In the genomic region with DNA sequence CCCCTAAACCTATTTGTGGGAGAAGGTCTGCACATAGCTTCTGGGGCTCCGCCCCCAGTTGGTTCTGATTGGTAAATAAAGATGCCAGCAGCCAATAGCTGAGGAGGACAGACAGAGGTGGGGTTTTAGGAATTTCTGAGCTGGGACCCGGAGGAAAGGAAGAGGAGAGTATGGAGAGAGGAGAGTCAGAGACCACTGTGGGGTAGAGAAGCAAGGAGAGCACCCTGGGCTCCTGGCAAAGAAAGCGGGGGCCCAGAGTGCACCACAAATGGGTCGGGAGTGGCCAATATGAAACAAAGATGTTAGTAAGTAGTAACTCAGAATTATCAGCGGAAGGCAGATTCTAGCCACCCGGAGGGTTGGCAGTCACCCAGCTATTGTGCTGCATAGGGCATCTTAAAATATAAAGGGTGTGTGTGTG, we compare ENCODE assay signal across 9 mouse cellular contexts. TPM values are rescaled to one million over a fixed set of nuclear protein-coding genes. Genes with fewer than 3 reads are reported as not detected.
DNase-seq lines count a peak whose midpoint lies in the region; ATAC-seq lines count a peak whose summit lies in the region.
"Had no signal": no experiment of that assay in that cellular context is flagged by ENCODE, and none has a peak within 500 bp of the region (broad histone marks: within the 10 kb centered on the region; RNA-seq: fewer than 3 reads in every experiment).

No protein-coding gene starts in this region.

- 28% methylated on average over 6 of the region's 6 CpGs for WGBS in kidney, embryonic 15.5 days
- 30% methylated on average over 6 of the region's 6 CpGs for WGBS in embryonic facial prominence, embryonic 11.5 days
- WGBS in intestine, embryonic 16.5 days, result 28% methylated on average over 6 of the region's 6 CpGs

- H3K9ac ChIP-seq in kidney, embryonic 15.5 days, result no peak overlapping the region
- no peak overlapping the region for H3K9ac ChIP-seq in embryonic facial prominence, embryonic 11.5 days (replicated peaks; ENCODE audit: low read length)
- peak overlapping the region; percentile 46 for H3K9ac ChIP-seq in intestine, embryonic 16.5 days (ENCODE audit: low read depth, low read length)

- no peaks in the 10 kb centered on the region for H3K27me3 ChIP-seq in kidney, embryonic 15.5 days
- H3K27me3 ChIP-seq in embryonic facial prominence, embryonic 11.5 days (ENCODE audit: control insufficient read depth, insufficient read depth, low read length), result no peaks in the 10 kb centered on the region
- H3K27me3 ChIP-seq in intestine, embryonic 16.5 days (replicated peaks; ENCODE audit: control insufficient read depth, insufficient read depth, low read length), result no peaks in the 10 kb centered on the region

- peak overlapping the region; percentile 44 for H3K4me3 ChIP-seq in kidney, embryonic 15.5 days (replicated peaks)
- H3K4me3 ChIP-seq in embryonic facial prominence, embryonic 11.5 days (ENCODE audit: low read depth, low read length), result peak overlapping the region; percentile 23; the same call in 1 of the 2 replicates
- H3K4me3 ChIP-seq in intestine, embryonic 16.5 days (ENCODE audit: low read length), result peak overlapping the region; percentile 39
- H3K4me3 ChIP-seq: megakaryocyte, embryonic 14.5 days had no signal

- peaks cover 20% of the 10 kb centered on the region for H3K4me1 ChIP-seq in kidney, embryonic 15.5 days
- no peaks in the 10 kb centered on the region; the same call in 1 of the 2 replicates for H3K4me1 ChIP-seq in embryonic facial prominence, embryonic 11.5 days (ENCODE audit: control insufficient read depth, insufficient read depth, low read length)
- H3K4me1 ChIP-seq in intestine, embryonic 16.5 days (ENCODE audit: control insufficient read depth, insufficient read depth, low read length), result peaks cover 6% of the 10 kb centered on the region; the same call in 1 of the 2 replicates

- H3K4me2 ChIP-seq in kidney, embryonic 15.5 days, result peak overlapping the region; percentile 58
- 0 out of 2 replicates have a peak overlapping the region, but pooled peaks have one; percentile 1 for H3K4me2 ChIP-seq in embryonic facial prominence, embryonic 11.5 days (ENCODE audit: low read depth, low read length)
- H3K4me2 ChIP-seq in intestine, embryonic 16.5 days (ENCODE audit: low read depth, low read length), result peak overlapping the region; percentile 48

- no peak for DNase-seq in kidney, adult 8-10 months
- DNase-seq in WW6 (ENCODE audit: low read depth, low spot score), result peak; percentile 46
- peak; percentile 60 for DNase-seq in embryonic facial prominence, embryonic 11.5 days (ENCODE audit: low spot score)
- no peak for DNase-seq in gastrocnemius, postnatal 10 days
- DNase-seq in adrenal gland, postnatal 25 days, result no peak

- no peak for ATAC-seq in kidney, embryonic 15.5 days (replicated peaks; ENCODE audit: low FRiP score)
- ATAC-seq in embryonic facial prominence, embryonic 11.5 days (replicated peaks; ENCODE audit: insufficient number of reproducible peaks, low FRiP score, low TSS enrichment, low read depth), result no peak; the same call in 1 of the 2 replicates
- no peak for ATAC-seq in intestine, embryonic 16.5 days
- ATAC-seq in megakaryocyte-erythroid progenitor cell, adult 5-6 weeks (replicated peaks; ENCODE audit: low FRiP score, low TSS enrichment, poor library complexity, severe bottlenecking), result peak; percentile 69

- H3K27ac ChIP-seq in kidney, embryonic 15.5 days, result 0 out of 2 replicates have a peak overlapping the region, but pooled peaks have one; percentile 37
- no peak overlapping the region for H3K27ac ChIP-seq in embryonic facial prominence, embryonic 11.5 days (replicated peaks; ENCODE audit: low read depth, low read length)
- H3K27ac ChIP-seq in intestine, embryonic 16.5 days (ENCODE audit: low read length), result no peak overlapping the region

- H3K9me3 ChIP-seq in kidney, embryonic 15.5 days (replicated peaks), result no peaks in the 10 kb centered on the region
- no peaks in the 10 kb centered on the region for H3K9me3 ChIP-seq in embryonic facial prominence, embryonic 11.5 days (replicated peaks; ENCODE audit: control insufficient read depth, low read length)
- H3K9me3 ChIP-seq in intestine, embryonic 16.5 days (ENCODE audit: control insufficient read depth, low read length), result no peaks in the 10 kb centered on the region
- H3K9me3 ChIP-seq: megakaryocyte, embryonic 14.5 days had no signal

- no peaks in the 10 kb centered on the region for H3K36me3 ChIP-seq in kidney, embryonic 15.5 days
- H3K36me3 ChIP-seq in embryonic facial prominence, embryonic 11.5 days (replicated peaks; ENCODE audit: control insufficient read depth, insufficient read depth, low read depth, low read length), result no peaks in the 10 kb centered on the region
- H3K36me3 ChIP-seq in intestine, embryonic 16.5 days (ENCODE audit: control insufficient read depth, insufficient read depth, low read length), result no peaks in the 10 kb centered on the region

RNA-seq across cellular contexts. Expression of gene Cebpzos, which starts 3.4 kb away (rescaled TPM):
- 98.7 and 111 TPM in 2 replicates for polyA plus RNA-seq in kidney, embryonic 15.5 days (2015; fragmentation: Nextera tagmentation; extraction: Ambion mirVana)
- 106 and 123 TPM in 2 replicates for polyA plus RNA-seq in embryonic facial prominence, embryonic 11.5 days (2014; fragmentation: Nextera tagmentation; extraction: Ambion mirVana)
- polyA plus RNA-seq in intestine, embryonic 16.5 days (2015; fragmentation: Nextera tagmentation; extraction: Ambion mirVana), result 120 and 124 TPM in 2 replicates
- 33.7 and 46.9 TPM in 2 replicates for total RNA-seq in megakaryocyte-erythroid progenitor cell, adult 5-6 weeks (2014; fragmentation: Nextera tagmentation)
- total RNA-seq in megakaryocyte-erythroid progenitor cell, adult 5-6 weeks (2017), result 52.9 and 97.9 TPM in 2 replicates
- 10 to 100 TPM; 56.3 to 65.8 TPM for total RNA-seq in gastrocnemius, postnatal 10 days (2021)
- total RNA-seq in adrenal gland, postnatal 25 days (2021), result 28.9 and 43.5 TPM in 2 replicates

RNA-seq across cellular contexts. Expression of gene Sult6b1, which starts 6.1 kb away (rescaled TPM):
- 0.10 TPM in 1 of 2 replicates, not detected in the other for polyA plus RNA-seq in kidney, embryonic 15.5 days (2015; fragmentation: Nextera tagmentation; extraction: Ambion mirVana)
- 0.15 and 0.45 TPM in 2 replicates for polyA plus RNA-seq in embryonic facial prominence, embryonic 11.5 days (2014; fragmentation: Nextera tagmentation; extraction: Ambion mirVana)
- 0.12 and 0.18 TPM in 2 replicates for polyA plus RNA-seq in intestine, embryonic 16.5 days (2015; fragmentation: Nextera tagmentation; extraction: Ambion mirVana)
- total RNA-seq in megakaryocyte-erythroid progenitor cell, adult 5-6 weeks (2014; fragmentation: Nextera tagmentation), result not detected in 2 replicates
- total RNA-seq in megakaryocyte-erythroid progenitor cell, adult 5-6 weeks (2017), result not detected in 2 replicates
- total RNA-seq in gastrocnemius, postnatal 10 days (2021), result not detected
- total RNA-seq in adrenal gland, postnatal 25 days (2021), result 0.43 TPM in 1 of 2 replicates, not detected in the other

RNA-seq across cellular contexts. Expression of gene Cebpz, which starts 24.0 kb away (rescaled TPM):
- polyA plus RNA-seq in kidney, embryonic 15.5 days (2015; fragmentation: Nextera tagmentation; extraction: Ambion mirVana), result 66.4 and 66.6 TPM in 2 replicates
- polyA plus RNA-seq in embryonic facial prominence, embryonic 11.5 days (2014; fragmentation: Nextera tagmentation; extraction: Ambion mirVana), result 57.6 and 69.3 TPM in 2 replicates
- polyA plus RNA-seq in intestine, embryonic 16.5 days (2015; fragmentation: Nextera tagmentation; extraction: Ambion mirVana), result 38.9 and 41.7 TPM in 2 replicates
- total RNA-seq in megakaryocyte-erythroid progenitor cell, adult 5-6 weeks (2014; fragmentation: Nextera tagmentation), result 62.6 and 67.9 TPM in 2 replicates
- 258 and 277 TPM in 2 replicates for total RNA-seq in megakaryocyte-erythroid progenitor cell, adult 5-6 weeks (2017)
- 10 to 100 TPM; 19.8 to 22.7 TPM for total RNA-seq in gastrocnemius, postnatal 10 days (2021)
- 48.2 and 50.5 TPM in 2 replicates for total RNA-seq in adrenal gland, postnatal 25 days (2021)

RNA-seq across cellular contexts. Expression of gene Ndufaf7, which starts 24.1 kb away (rescaled TPM):
- polyA plus RNA-seq in kidney, embryonic 15.5 days (2015; fragmentation: Nextera tagmentation; extraction: Ambion mirVana), result 57.9 and 62.3 TPM in 2 replicates
- polyA plus RNA-seq in embryonic facial prominence, embryonic 11.5 days (2014; fragmentation: Nextera tagmentation; extraction: Ambion mirVana), result 58.2 and 62.5 TPM in 2 replicates
- 46.7 and 50.1 TPM in 2 replicates for polyA plus RNA-seq in intestine, embryonic 16.5 days (2015; fragmentation: Nextera tagmentation; extraction: Ambion mirVana)
- total RNA-seq in megakaryocyte-erythroid progenitor cell, adult 5-6 weeks (2014; fragmentation: Nextera tagmentation), result 61.8 and 78.8 TPM in 2 replicates
- total RNA-seq in megakaryocyte-erythroid progenitor cell, adult 5-6 weeks (2017), result 56.8 and 62.7 TPM in 2 replicates
- total RNA-seq in gastrocnemius, postnatal 10 days (2021), result 10 to 100 TPM; 31.1 to 31.3 TPM
- 36.8 and 42.3 TPM in 2 replicates for total RNA-seq in adrenal gland, postnatal 25 days (2021)

RNA-seq across cellular contexts. Expression of gene Eif2ak2, which starts 30.5 kb away (rescaled TPM):
- 11.6 and 12.3 TPM in 2 replicates for polyA plus RNA-seq in kidney, embryonic 15.5 days (2015; fragmentation: Nextera tagmentation; extraction: Ambion mirVana)
- 6.4 and 7.1 TPM in 2 replicates for polyA plus RNA-seq in embryonic facial prominence, embryonic 11.5 days (2014; fragmentation: Nextera tagmentation; extraction: Ambion mirVana)
- 11.0 and 14.5 TPM in 2 replicates for polyA plus RNA-seq in intestine, embryonic 16.5 days (2015; fragmentation: Nextera tagmentation; extraction: Ambion mirVana)
- 30.1 and 37.5 TPM in 2 replicates for total RNA-seq in megakaryocyte-erythroid progenitor cell, adult 5-6 weeks (2014; fragmentation: Nextera tagmentation)
- total RNA-seq in megakaryocyte-erythroid progenitor cell, adult 5-6 weeks (2017), result 54.7 and 66.3 TPM in 2 replicates
- total RNA-seq in gastrocnemius, postnatal 10 days (2021), result 1 to 10 TPM; 8.5 to 9.5 TPM
- 20.6 and 32.9 TPM in 2 replicates for total RNA-seq in adrenal gland, postnatal 25 days (2021)

Comparison
In these comparisons a context has a peak if more than half of its experiments do, and no peak if none do; other contexts are left out.
1. H3K4me2 ChIP-seq: peak in every context shown above with its lines; median percentile 58 in kidney, embryonic 15.5 days; 48 in intestine, embryonic 16.5 days; 1 in embryonic facial prominence, embryonic 11.5 days.
2. DNase-seq: peak in WW6 (single experiment) and embryonic facial prominence, embryonic 11.5 days (single experiment); none in kidney, adult 8-10 months (0 of 2), gastrocnemius, postnatal 10 days (single experiment) and adrenal gland, postnatal 25 days (single experiment).
3. Peak in every context shown above with its lines, with median percentiles within 50 percentile points of each other: H3K4me3 ChIP-seq.